Mouse (Mus musculus): Measurements from ENCODE around the gene Dusp18. TPM values are rescaled to one million over a fixed set of nuclear protein-coding genes. Genes with fewer than 3 reads are reported as not detected.

Dusp18 gene
- 1.3 and 1.4 TPM in 2 replicates for total RNA-seq (2012; rRNA removed)

DNA sequence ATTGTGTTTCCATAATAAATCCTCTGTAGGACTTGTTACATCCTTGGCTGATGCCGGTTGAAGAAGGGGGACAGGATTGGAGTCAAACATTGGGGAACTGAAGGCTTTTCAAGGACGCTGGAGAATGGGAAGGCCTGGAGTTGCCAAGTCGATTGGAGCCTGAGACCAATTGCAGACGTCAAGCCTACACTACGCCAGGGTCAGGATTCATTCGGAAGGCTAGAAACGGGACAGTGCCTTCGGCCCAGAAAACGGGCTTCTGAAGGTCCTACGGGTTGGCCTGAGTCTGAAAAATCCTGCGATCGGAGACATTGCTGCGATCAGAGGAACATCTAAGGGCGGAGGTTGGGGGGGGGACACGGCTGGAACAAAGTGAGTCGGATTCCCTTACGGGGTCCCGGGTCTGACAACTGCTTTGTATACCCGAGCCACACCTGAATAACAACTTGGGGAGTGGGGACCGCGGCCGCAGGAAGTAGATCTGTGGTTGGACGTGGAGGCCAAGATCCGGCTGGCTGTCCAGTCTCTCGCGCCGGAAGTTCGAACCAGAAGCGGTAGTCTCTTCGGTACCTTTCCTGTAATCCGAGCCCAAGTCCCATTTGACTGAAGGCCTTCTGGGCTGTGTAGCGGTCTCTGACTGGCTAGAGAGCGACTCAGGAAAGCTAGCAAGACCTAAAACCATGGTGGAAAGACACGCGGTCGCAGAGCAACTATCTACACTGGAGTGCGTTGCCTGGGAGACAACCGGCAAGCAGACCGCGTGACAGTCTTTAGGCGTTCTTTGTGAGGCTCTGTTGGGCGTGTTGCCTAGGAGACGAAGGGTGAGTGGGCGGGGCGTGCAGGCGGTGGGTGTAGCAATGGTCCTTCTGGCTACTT, at the start of gene Dusp18, which contains the start of gene 4921536K21Rik:
Gene Dusp18 (plus strand): TSS at position 835 of the 876 bp plus-strand sequence.
Gene 4921536K21Rik (minus strand): TSS at position 693 of the 876 bp plus-strand sequence.
- no peak for TF ChIP-seq ZNF384 (IDR thresholded peaks at IDR 0.05; ENCODE audit: low read depth, low read length)
- no peak; the same call in 1 of the 2 replicates for TF ChIP-seq HCFC1 (IDR thresholded peaks at IDR 0.05; ENCODE audit: borderline replicate concordance, insufficient read depth, low read length)
- TF ChIP-seq MAFK (IDR thresholded peaks at IDR 0.05; ENCODE audit: insufficient read depth, low read depth, low read length): no peak
- no peak for TF ChIP-seq ZC3H11A (IDR thresholded peaks at IDR 0.05; ENCODE audit: borderline replicate concordance, low read depth, low read length)

DNA sequence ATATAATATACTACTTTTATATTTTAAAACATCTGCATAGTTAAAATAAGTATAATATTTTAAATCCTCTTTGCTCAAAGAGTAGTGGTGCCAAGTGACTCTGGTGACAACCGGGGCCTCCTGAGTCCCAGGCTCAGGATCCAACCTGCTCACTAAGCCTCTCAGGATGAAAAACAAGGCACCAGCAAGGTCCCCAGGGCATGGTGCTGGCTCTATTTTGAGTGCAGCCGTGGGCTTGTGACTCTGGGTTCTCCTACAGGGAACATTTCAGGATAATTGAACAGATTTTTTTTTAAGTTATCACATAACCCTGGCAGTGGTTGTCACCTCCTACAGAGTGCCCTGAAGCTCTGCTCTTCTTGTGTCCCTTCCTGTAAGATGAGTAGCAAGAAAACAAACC, 48.7 kb upstream of the Dusp18 start:
- Histone ChIP-seq H3K4me3 (ENCODE audit: insufficient read depth in 1 of 2, low read depth in 1 of 2, low read length in 2 of 2, poor library complexity in 1 of 2, severe bottlenecking in 1 of 2) (no peak overlapping the region), H3K27ac (ENCODE audit: insufficient read depth, low read depth, low read length, poor library complexity, severe bottlenecking) (no peak overlapping the region), H3K9ac (ENCODE audit: insufficient read depth, low read depth, low read length, poor library complexity, severe bottlenecking) (no peak overlapping the region), H3K9me3 (ENCODE audit: control insufficient read depth, insufficient read depth, low read depth, low read length) (no peaks in the 10 kb centered on the region), H3K4me1 (ENCODE audit: control insufficient read depth in 2 of 2, insufficient read depth in 2 of 2, low read length in 2 of 2, poor library complexity in 1 of 2) (peaks cover 2 to 11% of the 10 kb centered on the region in 2 experiments; a peak in 1 of 4 replicates), H3K36me3 (ENCODE audit: control insufficient read depth, insufficient read depth, low read length, poor library complexity, severe bottlenecking) (no peaks in the 10 kb centered on the region)
- no peak for TF ChIP-seq ZC3H11A (IDR thresholded peaks at IDR 0.05; ENCODE audit: borderline replicate concordance, low read depth, low read length)
- TF ChIP-seq MAFK (IDR thresholded peaks at IDR 0.05; ENCODE audit: insufficient read depth, low read depth, low read length): no peak
- no peak for TF ChIP-seq ZNF384 (IDR thresholded peaks at IDR 0.05; ENCODE audit: low read depth, low read length)
- no peak for TF ChIP-seq CHD2 (IDR thresholded peaks at IDR 0.05; ENCODE audit: low read depth, low read length)
- TF ChIP-seq HCFC1 (IDR thresholded peaks at IDR 0.05; ENCODE audit: borderline replicate concordance, insufficient read depth, low read length): no peak
- DNase-seq (ENCODE audit: low read depth, low spot score): no peak
- in situ Hi-C loops (cut with MboI; ENCODE audit: low sequenced_read_pairs in 2 of 2, unreplicated experiment in 2 of 2): no loop called here

More for the DNA sequence above, at the start of gene Dusp18, which contains the start of gene 4921536K21Rik:
- Histone ChIP-seq H3K9me3 (ENCODE audit: control insufficient read depth, insufficient read depth, low read depth, low read length) (no peaks in the 10 kb centered on the region), H3K9ac (ENCODE audit: insufficient read depth, low read depth, low read length, poor library complexity, severe bottlenecking) (peak within 1 kb of the TSS; percentile 63), H3K36me3 (ENCODE audit: control insufficient read depth, insufficient read depth, low read length, poor library complexity, severe bottlenecking) (peaks cover 3% of the 10 kb centered on the region; the same call in 1 of the 2 replicates), H3K4me1 (ENCODE audit: control insufficient read depth in 2 of 2, insufficient read depth in 2 of 2, low read length in 2 of 2, poor library complexity in 1 of 2) (no peaks in the 10 kb centered on the region), H3K27ac (ENCODE audit: insufficient read depth, low read depth, low read length, poor library complexity, severe bottlenecking) (peak within 1 kb of the TSS; percentile 54; the same call in 1 of the 2 replicates), H3K4me3 (ENCODE audit: insufficient read depth in 1 of 2, low read depth in 1 of 2, low read length in 2 of 2, poor library complexity in 1 of 2, severe bottlenecking in 1 of 2) (peak within 1 kb of the TSS; percentile 66 to 79)
- in situ Hi-C loops (cut with MboI; ENCODE audit: low sequenced_read_pairs in 2 of 2, unreplicated experiment in 2 of 2): no loop called here
- peak; percentile 97 for DNase-seq (ENCODE audit: low read depth, low spot score)

DNA sequence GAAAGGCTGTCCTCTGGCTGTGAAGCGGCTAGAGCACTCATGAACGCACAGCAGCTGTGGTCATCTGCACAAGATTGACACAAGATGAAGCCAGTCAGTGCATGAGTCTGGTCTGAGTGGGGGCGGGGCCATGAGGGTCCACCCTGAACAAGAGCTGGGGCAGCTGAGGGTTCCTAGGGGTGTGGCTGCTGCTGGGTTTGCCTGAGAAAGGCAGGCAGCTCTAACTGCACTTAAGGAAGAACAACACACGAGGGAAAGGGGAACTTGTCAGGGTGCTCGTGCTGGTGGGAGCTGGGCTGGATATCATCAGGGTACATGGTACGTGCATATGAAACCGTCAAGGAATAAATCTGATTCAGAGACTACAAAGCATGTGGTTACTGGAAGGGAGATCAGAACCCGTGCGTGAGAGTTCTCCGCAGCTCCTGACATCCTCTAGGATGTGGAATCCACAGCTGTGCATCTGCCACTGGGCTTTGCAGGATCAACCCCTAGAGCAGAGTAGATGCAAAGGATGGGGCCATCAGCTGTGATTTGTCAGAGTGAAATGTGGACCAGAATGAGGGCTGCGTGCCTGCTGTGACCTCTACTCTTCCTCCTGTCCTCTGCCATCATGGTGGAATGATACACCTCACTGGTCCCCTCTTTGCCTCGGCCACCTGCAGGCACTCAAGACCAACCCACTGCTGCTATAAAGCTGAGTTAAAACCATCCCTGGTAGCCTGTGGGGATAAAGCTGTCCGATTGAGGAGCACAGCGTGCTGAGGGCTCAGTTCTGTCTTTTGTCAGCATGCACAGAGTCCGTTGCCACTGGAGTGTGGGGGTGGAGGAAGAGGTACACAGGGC, 45.3 kb upstream of the Dusp18 start:
- Histone ChIP-seq H3K9ac (ENCODE audit: insufficient read depth, low read depth, low read length, poor library complexity, severe bottlenecking) (no peak overlapping the region), H3K4me1 (ENCODE audit: control insufficient read depth in 2 of 2, insufficient read depth in 2 of 2, low read length in 2 of 2, poor library complexity in 1 of 2) (peaks cover 2 to 14% of the 10 kb centered on the region in 2 experiments; a peak in 1 of 4 replicates), H3K9me3 (ENCODE audit: control insufficient read depth, insufficient read depth, low read depth, low read length) (no peaks in the 10 kb centered on the region), H3K36me3 (ENCODE audit: control insufficient read depth, insufficient read depth, low read length, poor library complexity, severe bottlenecking) (no peaks in the 10 kb centered on the region), H3K4me3 (ENCODE audit: insufficient read depth in 1 of 2, low read depth in 1 of 2, low read length in 2 of 2, poor library complexity in 1 of 2, severe bottlenecking in 1 of 2) (no peak overlapping the region), H3K27ac (ENCODE audit: insufficient read depth, low read depth, low read length, poor library complexity, severe bottlenecking) (no peak overlapping the region)
- in situ Hi-C loops (cut with MboI; ENCODE audit: low sequenced_read_pairs in 2 of 2, unreplicated experiment in 2 of 2): no loop called here
- no peak for TF ChIP-seq ZC3H11A (IDR thresholded peaks at IDR 0.05; ENCODE audit: borderline replicate concordance, low read depth, low read length)
- TF ChIP-seq MAFK (IDR thresholded peaks at IDR 0.05; ENCODE audit: insufficient read depth, low read depth, low read length): no peak
- no peak for TF ChIP-seq CHD2 (IDR thresholded peaks at IDR 0.05; ENCODE audit: low read depth, low read length)
- no peak for TF ChIP-seq ZNF384 (IDR thresholded peaks at IDR 0.05; ENCODE audit: low read depth, low read length)
- no peak for TF ChIP-seq HCFC1 (IDR thresholded peaks at IDR 0.05; ENCODE audit: borderline replicate concordance, insufficient read depth, low read length)
- DNase-seq (ENCODE audit: low read depth, low spot score): no peak

DNA sequence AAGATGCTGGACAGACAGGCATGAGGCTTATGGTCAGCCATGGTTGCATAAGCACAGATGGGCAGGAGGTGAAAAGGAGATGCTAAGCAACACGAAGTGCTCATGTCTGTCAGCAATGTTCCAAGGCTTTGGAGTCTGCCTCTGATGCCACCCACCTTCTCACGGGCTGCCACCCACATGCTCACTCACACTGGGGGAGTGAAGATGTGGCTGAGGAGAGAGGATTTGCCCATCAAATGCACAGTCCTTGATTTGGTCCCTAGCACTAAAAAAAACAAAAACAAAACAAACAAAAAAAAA, 44.8 kb upstream of the Dusp18 start:
- no peaks in the 10 kb centered on the region for H3K9me3 ChIP-seq (ENCODE audit: control insufficient read depth, insufficient read depth, low read depth, low read length)
- no peak for DNase-seq (ENCODE audit: low read depth, low spot score)
- peaks cover 2 to 14% of the 10 kb centered on the region in 2 experiments; a peak in 1 of 4 replicates for H3K4me1 ChIP-seq (ENCODE audit: control insufficient read depth in 2 of 2, insufficient read depth in 2 of 2, low read length in 2 of 2, poor library complexity in 1 of 2)
- no peak overlapping the region for H3K9ac ChIP-seq (ENCODE audit: insufficient read depth, low read depth, low read length, poor library complexity, severe bottlenecking)
- no peak for TF ChIP-seq CHD2 (IDR thresholded peaks at IDR 0.05; ENCODE audit: low read depth, low read length)
- no peak for TF ChIP-seq ZC3H11A (IDR thresholded peaks at IDR 0.05; ENCODE audit: borderline replicate concordance, low read depth, low read length)
- TF ChIP-seq ZNF384 (IDR thresholded peaks at IDR 0.05; ENCODE audit: low read depth, low read length): no peak
- no peak for TF ChIP-seq MAFK (IDR thresholded peaks at IDR 0.05; ENCODE audit: insufficient read depth, low read depth, low read length)
- TF ChIP-seq HCFC1 (IDR thresholded peaks at IDR 0.05; ENCODE audit: borderline replicate concordance, insufficient read depth, low read length): no peak
- in situ Hi-C loops (cut with MboI; ENCODE audit: low sequenced_read_pairs in 2 of 2, unreplicated experiment in 2 of 2): no loop called here
- no peaks in the 10 kb centered on the region for H3K36me3 ChIP-seq (ENCODE audit: control insufficient read depth, insufficient read depth, low read length, poor library complexity, severe bottlenecking)
- H3K27ac ChIP-seq (ENCODE audit: insufficient read depth, low read depth, low read length, poor library complexity, severe bottlenecking): no peak overlapping the region
- H3K4me3 ChIP-seq (ENCODE audit: insufficient read depth in 1 of 2, low read depth in 1 of 2, low read length in 2 of 2, poor library complexity in 1 of 2, severe bottlenecking in 1 of 2): no peak overlapping the region

Measured in ES-E14 (cell line).